Mouse (Mus musculus): ENCODE measurements around the gene Ube2f. TPM values are rescaled to one million over a fixed set of nuclear protein-coding genes. Genes with fewer than 3 reads are reported as not detected.

The Ube2f gene
- total RNA-seq, 1 experiment from 2014 or later = 71.1 TPM

DNA sequence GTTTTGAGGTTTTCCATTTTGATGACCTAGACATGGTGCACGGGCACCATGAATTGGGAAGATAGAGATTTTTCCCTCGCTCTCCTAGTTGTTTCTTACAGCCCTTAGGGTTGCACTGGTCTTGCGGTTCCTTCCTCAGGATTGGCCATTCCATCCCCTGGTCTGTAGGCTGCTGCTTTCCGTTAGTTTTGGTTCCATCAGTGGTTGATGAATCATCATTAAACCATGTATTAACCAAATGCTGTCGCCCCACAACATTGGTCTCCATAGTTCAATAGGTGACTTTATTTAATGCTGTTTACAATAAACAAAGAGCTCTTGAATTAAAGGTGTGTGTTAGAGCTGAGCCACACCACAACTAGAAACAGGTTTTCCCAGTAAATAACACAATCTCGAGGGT, 12.4 kb upstream of the Ube2f start:
- DNase-seq = no peak

DNA sequence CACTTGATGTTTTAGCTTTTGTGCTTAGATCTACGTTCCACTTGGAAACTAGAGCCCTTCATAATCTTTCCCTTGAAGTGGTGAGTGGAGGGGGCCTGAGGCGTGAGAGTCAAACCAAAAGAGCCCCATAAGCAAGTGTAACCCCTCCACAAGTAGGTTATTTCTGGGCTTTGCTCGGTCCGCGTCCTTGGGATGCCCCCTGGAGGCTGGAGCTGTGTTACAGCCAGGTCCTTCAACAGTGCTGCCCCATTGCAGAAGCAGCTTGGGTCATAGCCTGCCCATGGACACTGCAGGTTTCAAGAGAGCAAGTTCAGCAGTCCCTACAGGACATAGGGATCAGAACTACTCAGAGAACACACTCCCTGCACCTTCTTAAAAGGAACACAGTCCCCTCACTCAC, 11.0 kb upstream of the Ube2f start:
- DNase-seq = peak; percentile 62

DNA sequence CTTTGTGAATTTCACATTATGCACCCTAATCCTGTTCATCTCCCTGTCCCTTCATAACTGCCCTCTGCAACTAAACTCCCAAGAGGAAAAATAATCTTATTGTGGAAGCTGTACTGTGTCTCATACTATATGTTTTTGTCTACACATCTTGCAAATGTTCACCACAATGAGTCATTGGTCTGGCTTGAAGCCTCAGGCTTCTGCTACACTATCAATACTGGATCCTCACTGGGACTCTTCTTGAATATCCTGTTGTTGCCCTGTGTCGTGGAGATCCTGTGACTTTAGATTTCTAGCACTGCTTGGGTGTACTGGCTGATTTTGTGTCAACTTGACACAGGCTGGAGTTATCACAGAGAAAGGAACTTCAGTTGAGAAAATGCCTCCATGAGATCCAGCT, 10.3 kb upstream of the Ube2f start:
- no peak for DNase-seq

DNA sequence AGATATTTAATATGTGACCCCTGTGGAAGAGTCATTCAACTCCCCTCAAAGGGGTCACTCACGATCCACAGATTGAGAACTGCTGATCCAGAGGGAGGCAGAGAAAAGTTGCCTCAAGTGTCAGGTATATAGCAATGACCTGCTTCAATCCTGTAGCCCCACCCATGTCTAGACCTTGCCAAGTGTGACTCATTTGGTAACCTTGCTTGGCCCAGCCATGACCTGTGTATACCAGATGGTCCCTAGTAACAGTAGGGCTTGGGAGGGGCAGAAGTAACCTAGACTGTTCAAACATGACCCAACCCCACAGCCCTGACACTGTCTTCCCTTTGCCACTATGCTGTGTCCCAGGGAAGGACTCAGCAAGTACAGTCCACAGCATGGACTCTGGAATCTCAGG, 9.4 kb upstream of the Ube2f start:
- DNase-seq = peak; percentile 29

DNA sequence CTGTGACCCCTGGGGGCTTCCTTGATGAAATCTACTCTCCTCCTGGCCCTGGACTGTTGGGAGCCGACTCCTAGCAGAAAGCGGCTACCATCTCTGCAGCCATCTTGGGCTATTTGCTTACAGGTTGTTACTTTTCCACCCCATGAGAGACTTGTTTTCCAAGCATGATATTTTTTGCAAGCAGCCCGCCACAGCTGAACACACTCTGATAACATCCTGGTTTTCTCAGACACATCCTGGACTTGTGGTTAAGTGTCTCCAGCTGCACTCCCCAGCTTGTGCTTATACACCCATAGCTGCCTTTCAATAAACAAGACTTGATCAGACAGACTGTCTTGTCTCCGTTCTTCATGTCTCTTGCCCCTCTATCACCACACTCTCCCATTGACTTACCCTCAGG, 8.9 kb upstream of the Ube2f start:
- no peak for DNase-seq

DNA sequence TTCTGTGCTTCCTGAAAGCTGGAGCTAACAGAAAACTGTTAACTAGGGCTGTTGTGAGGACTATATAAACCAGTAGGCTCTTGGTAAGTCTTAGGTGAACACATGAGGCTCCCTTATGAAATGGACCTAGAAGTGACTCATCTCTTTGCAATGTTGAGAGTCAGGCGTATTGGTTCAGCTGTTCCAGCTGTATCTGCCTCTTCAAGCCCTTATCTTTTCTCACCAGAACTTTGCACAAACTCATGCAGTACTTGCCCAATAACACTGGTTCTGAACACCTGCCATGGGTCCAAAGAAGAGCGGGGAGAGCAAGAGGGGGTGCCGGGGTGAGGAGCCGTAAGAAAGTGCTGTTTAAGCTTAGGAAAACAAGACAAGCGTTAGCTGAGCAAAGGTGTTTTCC, 1.9 kb upstream of the Ube2f start:
- DNase-seq = no peak

DNA sequence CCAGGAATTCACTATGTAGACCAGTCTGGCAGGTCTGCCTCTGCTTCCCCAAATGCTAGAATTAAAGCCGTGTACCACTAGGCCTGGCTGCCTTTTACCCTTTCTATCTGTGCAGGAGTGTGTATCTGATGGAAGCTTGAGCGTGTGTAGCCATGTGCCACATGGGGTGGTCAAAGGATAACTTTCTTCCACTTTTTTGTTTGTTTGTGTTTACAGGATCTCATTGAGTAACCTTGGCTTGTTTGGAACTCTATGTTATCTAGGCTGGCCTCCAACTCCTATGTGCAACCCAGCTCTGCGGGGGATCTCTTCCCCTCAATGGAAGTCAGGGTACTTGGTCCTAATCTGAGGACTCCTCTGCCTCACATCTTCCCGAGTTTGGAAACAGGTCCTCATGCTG, 1.1 kb upstream of the Ube2f start:
- no peak for DNase-seq

DNA sequence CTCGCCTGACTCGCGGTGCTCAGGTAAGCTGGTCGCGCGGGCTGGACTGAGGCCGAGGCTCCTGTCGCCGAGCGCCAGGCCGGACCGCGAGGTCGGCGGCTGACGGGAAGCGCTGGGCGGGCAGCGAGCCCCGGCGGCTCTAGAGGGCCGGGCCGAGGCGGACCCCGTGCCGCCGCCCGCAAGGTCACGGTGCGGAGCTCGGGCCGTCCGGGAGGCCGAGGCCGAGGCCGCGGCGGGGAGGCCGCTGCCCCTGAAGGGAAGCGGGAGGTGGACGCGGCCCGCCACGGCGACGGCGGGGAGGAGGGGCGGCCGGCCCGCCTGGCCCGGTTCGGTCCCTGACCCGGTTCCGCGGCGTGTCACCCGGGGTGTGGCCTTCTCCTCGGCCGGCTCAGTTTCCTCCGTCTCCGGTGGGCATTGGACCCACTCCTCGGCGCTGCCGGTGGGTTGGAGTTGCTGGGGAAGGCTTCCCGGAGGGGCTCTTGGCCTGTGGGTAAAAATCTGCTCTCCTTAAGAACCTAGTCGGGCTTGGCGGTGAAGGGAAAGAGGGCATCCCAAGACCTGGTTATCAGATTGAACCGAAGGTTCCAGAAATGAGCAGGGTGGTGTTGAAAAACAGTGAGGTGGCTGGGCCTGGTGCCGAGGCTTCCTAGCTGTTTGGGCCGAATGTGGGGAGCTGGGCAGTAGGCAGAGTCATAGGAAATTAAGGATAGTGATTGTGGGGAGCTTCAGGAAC, 477 bp downstream of the Ube2f start:
- peak; percentile 50 for DNase-seq

DNA sequence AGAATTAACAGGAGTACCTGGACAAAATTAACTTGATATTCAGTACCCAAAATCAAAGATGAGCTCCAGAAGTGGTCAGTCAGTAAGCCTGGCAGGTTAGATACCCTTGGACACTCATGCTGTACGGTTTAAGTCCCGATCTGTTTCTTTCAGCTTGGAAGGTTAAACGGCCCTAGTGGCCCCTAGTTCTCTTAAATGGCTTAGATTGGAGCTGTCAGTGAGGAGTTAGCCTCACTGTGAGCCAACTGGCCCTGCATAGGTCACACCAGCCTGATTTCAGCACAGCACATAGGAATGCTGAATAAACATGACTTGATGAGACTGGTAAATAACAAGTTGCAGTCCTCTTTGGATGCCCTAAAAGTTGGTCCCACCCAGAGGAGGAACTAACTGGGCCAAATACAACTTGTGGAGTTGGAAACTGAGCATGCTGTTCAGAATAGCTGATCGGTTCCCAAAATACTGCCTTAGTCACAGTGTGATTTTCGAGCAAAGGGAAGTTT, 1.1 kb downstream of the Ube2f start:
- DNase-seq = no peak

DNA sequence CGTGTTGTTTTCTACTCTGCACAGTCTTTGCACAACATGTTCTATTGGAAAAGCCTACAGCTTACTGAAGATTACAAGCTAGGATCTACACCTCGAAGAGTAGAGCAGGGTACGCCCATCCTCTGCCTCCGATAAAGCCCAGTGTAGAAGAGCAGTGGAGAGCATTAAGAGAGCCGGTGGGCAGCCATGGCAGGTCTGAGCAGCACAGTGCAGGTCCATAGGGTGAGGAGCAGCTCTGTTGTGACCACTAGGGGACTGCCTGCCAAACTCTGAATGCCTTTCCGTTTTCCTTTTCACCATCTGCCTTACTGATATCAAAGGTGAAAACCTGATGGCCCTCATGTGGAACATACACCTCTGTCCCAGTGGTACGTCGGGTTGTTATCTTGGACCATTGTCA, 1.8 kb downstream of the Ube2f start:
- DNase-seq = no peak

DNA sequence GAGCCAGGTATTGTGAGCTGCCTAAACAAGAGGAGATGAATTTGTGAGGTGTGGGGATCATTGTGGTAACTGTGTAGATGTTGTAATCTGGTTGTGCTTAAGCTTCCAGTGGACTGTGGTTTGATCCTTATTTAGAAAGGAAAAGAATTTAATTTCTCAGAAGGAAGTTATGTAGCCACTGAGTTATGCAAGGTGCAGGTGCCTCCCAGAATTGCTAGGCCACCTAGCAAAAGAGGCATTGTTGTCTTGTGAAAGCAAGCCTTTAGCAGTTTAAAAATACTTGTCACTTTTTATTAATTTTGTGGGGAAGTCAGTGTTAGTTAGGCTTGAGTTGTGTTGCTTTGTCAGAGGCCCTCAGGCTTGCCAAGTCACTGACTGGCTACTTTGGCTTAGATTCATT, 7.8 kb downstream of the Ube2f start:
- DNase-seq = no peak

DNA sequence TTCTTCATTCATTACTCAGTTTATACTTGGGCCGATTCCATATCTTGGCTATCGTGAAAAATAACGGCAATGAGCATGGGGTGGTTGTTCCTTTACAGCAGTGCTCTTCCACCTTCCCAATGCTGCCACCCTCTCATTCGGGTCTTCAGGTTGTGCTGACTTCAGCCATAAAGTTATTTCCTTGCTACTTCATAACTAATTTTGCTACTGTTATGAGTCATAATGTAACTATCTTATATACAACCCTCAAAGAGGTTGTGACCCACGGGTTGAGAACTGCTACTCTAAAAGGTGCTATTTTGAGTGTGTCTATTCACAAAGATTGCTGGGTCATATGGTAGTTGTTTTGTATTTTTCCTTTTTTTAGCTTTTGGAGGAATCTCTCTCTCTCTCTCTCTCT, 9.7 kb downstream of the Ube2f start:
- no peak for DNase-seq

DNA sequence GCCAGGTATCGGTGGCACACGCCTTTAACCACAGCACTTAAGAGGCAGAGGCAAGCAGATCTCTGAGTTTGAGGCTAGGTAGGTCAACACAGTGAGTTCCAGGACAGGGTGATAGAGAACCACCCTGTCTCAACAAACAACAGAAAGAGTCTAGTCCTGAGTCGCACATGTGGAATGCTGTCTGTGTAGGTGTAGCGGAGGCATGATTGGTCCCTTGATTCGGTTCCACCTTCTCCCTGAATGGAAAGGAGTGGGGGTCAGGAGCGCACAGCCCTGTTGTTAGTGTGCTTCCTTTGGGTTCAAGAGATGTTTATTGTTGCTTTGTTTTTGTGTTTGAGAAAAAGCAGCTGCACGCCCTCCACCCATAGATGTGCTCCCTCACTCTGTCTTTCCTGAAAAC, 12.4 kb downstream of the Ube2f start:
- no peak for DNase-seq

DNA sequence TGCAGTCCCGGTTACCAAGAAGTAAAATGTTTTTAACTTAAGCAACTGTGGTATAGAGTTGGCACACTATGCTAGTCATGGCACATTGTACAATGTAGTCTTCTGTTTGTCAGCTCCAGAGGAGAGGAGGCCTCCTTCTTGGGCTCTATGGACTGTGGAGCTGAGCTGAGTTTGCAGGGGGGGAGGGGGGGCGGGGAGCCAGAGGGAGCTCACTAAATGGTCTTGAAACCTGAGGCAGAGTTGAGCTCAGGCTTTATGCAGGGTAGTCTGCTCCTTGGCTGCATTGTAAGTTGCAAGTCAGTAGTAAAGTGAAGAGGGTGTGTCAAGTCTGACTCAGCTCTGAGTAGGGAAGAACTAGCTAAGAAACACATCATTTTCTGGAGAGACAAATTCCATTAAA, 22.2 kb downstream of the Ube2f start:
- DNase-seq = no peak

DNA sequence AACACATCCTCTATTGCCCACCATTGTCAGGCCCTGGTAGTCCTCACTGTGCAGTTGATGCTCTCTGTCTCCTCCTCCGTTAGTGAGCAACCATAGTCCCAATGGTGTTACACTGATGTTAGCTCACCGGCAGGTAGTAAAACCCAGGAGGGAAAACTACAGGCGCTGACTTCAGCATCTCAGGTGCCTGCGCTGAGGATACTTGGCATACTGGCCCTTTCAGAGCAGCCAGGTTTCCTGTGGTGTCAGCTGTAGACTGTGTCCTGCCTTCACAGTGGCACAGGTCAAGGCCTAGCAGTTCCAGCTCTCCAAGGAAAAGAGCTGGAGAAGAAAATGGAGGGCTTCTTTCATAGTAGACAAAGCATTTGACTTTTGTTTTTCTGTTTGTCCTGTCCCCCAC, 26.5 kb downstream of the Ube2f start:
- no peak for DNase-seq

DNA sequence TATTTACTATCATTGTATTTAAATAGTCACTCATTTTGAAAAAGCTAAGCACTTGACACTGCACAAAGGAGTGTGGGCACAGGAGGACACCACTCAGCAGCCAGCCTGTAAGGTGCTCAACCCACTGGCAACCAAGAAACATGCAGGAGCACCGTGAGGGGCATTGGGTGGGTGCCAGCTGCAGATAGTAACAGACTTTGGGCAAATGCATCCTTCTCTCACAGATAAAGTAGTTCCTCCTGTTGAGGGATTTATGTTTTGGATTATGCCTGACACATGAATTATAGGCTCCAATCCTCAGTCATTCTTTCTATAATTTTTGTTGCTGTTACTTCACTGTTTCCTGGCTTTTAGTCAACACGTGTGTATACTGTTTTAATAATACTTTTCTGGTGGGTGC, 27.4 kb downstream of the Ube2f start:
- no peak for DNase-seq

DNA sequence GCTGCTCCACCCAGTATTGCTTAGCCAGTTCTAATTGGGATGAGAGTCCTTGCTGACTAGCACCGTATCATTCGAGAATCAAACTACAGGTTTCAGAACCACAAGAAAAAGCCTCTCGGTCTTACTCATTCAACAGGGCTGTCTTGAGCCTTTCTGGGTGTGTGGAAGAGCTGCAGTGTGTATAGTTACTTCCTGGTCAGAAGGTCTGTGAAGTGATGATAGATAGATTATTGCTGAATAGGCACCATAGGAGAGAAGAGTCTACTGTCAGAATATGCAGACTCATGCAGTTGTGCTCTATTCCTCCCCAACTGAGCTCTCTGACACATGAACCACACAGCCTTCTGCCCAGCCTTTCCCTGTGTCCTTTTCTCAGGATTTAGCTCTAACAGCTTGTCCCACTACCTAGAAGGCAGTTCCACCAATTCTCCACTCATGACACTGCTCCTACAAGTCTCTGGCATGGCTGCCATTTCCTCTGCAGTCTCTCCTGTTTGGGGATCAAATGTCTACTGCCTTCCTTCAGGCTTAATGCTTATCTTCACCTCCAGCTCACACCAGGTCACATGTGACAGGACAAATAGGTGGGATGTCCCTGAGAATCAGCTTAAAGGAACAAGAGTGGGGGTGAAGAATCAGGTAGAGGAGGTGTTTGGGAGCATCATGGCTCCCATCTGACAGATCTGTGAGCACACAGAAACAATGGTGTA, 28.5 kb downstream of the Ube2f start:
- no peak for DNase-seq

DNA sequence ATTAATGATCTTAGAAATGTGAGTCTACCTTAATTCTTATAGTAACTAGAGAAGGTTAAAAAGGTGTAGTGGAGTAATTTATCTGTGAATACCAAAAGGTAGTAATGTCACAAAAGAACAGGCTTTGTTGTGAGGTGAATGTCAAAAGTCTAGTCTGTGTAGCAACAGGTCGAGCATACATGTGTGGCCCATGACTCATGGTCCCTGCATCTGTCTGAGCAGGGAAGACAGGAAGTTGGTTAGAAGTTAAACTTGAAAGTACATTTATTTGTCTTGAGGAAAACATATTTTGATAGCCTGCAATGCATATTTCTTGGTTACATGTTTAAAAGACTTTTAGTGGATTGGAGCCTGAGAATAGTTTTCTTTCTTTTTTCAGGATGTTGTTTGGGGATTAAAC, 29.0 kb downstream of the Ube2f start:
- DNase-seq = no peak

DNA sequence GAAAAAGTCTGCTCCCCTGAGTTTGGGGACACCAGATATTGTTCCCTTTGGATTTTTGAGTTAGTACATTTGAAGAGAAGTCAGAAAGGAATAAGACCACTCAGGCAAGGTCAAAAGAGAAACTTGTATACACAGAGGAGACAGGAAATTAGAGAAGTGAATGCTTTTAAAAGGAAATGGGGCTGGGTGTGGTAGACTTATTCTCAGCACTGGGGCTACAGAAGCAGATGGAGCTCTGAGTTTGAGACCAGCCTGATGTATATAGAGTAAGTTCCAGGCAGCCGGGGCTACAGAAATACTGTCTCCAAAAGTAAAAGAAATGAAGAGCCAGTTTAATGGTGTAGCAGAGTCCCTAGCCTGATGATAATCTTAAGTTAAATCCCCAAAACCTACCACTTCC, 32.5 kb downstream of the Ube2f start:
- no peak for DNase-seq

DNA sequence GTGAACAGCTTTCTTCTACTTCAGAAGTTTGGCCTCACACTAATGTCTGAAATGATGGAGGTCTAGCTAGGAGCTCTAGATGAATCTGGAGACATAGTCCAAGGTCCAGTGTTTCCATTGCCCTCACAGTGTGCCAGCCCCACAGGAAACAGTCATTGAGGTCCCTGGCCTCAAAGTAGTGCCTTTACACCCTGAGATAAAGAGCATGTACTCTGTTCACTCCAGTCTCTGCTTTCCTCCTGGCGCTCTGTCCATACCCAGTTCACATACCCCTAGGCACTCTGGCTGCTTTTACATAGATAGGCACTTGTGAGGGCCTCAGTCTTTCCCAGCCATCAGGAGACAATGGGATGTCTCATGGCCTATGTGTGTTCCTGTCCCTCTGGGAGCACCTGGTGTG, 39.3 kb downstream of the Ube2f start:
- no peak for DNase-seq

DNA sequence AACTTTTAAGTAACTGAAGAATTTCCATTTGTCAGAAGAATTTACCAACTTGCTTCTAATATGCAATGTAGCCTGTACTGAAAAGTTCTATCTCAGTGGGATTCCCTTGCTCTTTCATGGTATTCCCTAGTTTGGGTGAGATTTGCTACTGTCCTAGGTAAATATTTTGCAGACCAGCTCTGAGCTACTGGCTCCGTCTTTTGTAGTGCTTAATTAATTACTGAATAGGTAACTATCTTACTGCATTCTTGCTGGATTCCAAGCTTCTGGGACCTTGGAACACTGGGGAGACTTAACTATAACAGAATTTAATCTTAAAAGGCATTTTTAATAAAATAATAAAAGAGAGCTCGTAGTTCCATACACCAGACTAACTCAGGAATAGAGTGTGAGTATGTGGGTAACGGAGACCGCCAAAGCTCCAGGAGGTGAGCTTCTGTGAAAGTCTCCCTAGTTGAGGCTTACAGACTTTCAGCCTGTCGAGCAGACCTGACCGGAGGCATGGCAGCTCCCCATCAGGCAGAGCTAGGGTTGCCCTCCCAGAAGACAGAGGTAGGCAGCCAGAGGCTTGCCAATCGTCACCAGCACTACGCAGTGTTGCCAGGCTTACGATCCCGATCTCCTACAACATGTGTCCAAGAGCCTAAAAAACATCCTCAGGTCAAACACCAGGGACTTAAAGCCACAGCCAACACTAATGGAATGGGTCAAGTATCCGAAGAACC, 42.2 kb downstream of the Ube2f start:
- no peak for DNase-seq

DNA sequence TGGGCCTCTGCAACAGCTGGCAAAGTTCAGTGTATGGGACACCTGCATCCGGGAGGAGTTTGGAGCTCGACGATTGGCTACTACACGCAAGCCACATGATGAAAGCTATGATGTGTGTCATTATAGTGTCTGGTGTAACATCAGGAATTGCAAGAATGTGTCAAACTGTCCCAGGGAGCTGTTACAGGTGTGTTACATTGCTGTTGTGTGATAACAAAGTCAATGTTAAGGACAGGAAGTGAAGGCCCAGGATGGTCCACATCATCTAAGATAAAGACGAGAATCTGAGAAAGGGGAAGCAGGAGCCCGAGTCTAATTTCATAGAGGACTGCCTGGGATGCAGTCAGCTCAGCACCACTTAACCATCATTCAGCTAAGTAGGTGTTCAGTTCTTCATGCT, 45.4 kb downstream of the Ube2f start:
- no peak for DNase-seq

All from adrenal gland, postnatal 25 days (tissue).